ENCODE assay signal across 8 mouse cellular contexts in genomic region chr3:90293352-90294063, GRCm38 (mm10). TPM values are rescaled to one million over a fixed set of nuclear protein-coding genes. Genes with fewer than 3 reads are reported as not detected.
DNase-seq lines count a peak whose midpoint lies in the region; ATAC-seq lines count a peak whose summit lies in the region.

No protein-coding gene starts in this region.

- H3K27ac ChIP-seq in embryonic facial prominence, embryonic 15.5 days (replicated peaks), result peak overlapping the region; percentile 96
- peak overlapping the region; percentile 95 to 96 for H3K27ac ChIP-seq in heart, embryonic 14.5 days (replicated peaks in 1 of 2; ENCODE audit: control insufficient read depth in 1 of 2, insufficient read depth in 1 of 2, low read depth in 2 of 2, low read length in 2 of 2)
- H3K27ac ChIP-seq in lung, embryonic 15.5 days, result peak overlapping the region; percentile 98

- no peaks in the 10 kb centered on the region for H3K27me3 ChIP-seq in embryonic facial prominence, embryonic 15.5 days
- H3K27me3 ChIP-seq in heart, embryonic 14.5 days (ENCODE audit: control insufficient read depth, insufficient read depth, low read length), result no peaks in the 10 kb centered on the region
- H3K27me3 ChIP-seq in lung, embryonic 15.5 days, result no peaks in the 10 kb centered on the region

- no peaks in the 10 kb centered on the region for H3K9me3 ChIP-seq in embryonic facial prominence, embryonic 15.5 days (replicated peaks)
- no peaks in the 10 kb centered on the region for H3K9me3 ChIP-seq in heart, embryonic 14.5 days (ENCODE audit: control insufficient read depth, low read length)
- no peaks in the 10 kb centered on the region for H3K9me3 ChIP-seq in lung, embryonic 15.5 days

- H3K4me3 ChIP-seq in embryonic facial prominence, embryonic 15.5 days (replicated peaks), result peak overlapping the region; percentile 76
- peak overlapping the region; percentile 75 to 99 for H3K4me3 ChIP-seq in heart, embryonic 14.5 days (ENCODE audit: control insufficient read depth in 1 of 2, insufficient read depth in 1 of 2, low read depth in 1 of 2, low read length in 2 of 2)
- H3K4me3 ChIP-seq in lung, embryonic 15.5 days, result peak overlapping the region; percentile 94

- peak overlapping the region; percentile 71 for H3K9ac ChIP-seq in embryonic facial prominence, embryonic 15.5 days
- H3K9ac ChIP-seq in heart, embryonic 14.5 days (ENCODE audit: low read length), result peak overlapping the region; percentile 89
- H3K9ac ChIP-seq in lung, embryonic 15.5 days, result peak overlapping the region; percentile 83

- peak overlapping the region; percentile 76 for H3K4me2 ChIP-seq in embryonic facial prominence, embryonic 15.5 days (replicated peaks)
- peak overlapping the region; percentile 94 for H3K4me2 ChIP-seq in heart, embryonic 14.5 days (ENCODE audit: low read length)
- peak overlapping the region; percentile 80 for H3K4me2 ChIP-seq in lung, embryonic 15.5 days

- no peaks in the 10 kb centered on the region for H3K36me3 ChIP-seq in embryonic facial prominence, embryonic 15.5 days
- H3K36me3 ChIP-seq in heart, embryonic 14.5 days (ENCODE audit: control insufficient read depth, insufficient read depth, low read length), result peaks cover 3% of the 10 kb centered on the region; the same call in 1 of the 2 replicates
- H3K36me3 ChIP-seq in lung, embryonic 15.5 days, result no peaks in the 10 kb centered on the region

- peak; percentile 79 for DNase-seq in ES-CJ7 (ENCODE audit: low read depth, low spot score)
- DNase-seq in adrenal gland, postnatal 4 days (ENCODE audit: low spot score in 2 of 2), result peak; percentile 37 to 53
- peak; percentile 85 to 91 for DNase-seq in kidney, postnatal 4 days
- DNase-seq in retina, postnatal 1 day, result peak; percentile 84

- 0% methylated on average over 24 of the region's 68 CpGs for WGBS in embryonic facial prominence, embryonic 15.5 days
- under 1% methylated on average over 18 of the region's 68 CpGs for WGBS in heart, embryonic 14.5 days
- under 1% methylated on average over 25 of the region's 68 CpGs for WGBS in lung, embryonic 15.5 days

- peaks cover 14% of the 10 kb centered on the region for H3K4me1 ChIP-seq in embryonic facial prominence, embryonic 15.5 days
- peaks cover 0 to 17% of the 10 kb centered on the region in 2 experiments; a peak in 2 of 4 replicates for H3K4me1 ChIP-seq in heart, embryonic 14.5 days (ENCODE audit: control insufficient read depth in 2 of 2, insufficient read depth in 2 of 2, low read length in 2 of 2)
- H3K4me1 ChIP-seq in lung, embryonic 15.5 days, result peaks cover 27% of the 10 kb centered on the region

- peak; percentile 22; the same call in 1 of the 2 replicates for ATAC-seq in embryonic facial prominence, embryonic 15.5 days (ENCODE audit: insufficient number of reproducible peaks, low FRiP score, low TSS enrichment, low read depth)
- peak; percentile 31 for ATAC-seq in heart, embryonic 14.5 days (ENCODE audit: insufficient number of reproducible peaks, insufficient read depth, low FRiP score, low read depth)
- peak; percentile 3; the same call in 1 of the 2 replicates for ATAC-seq in lung, embryonic 15.5 days (ENCODE audit: borderline replicate concordance, extremely low read depth, low FRiP score, low TSS enrichment)
- ATAC-seq in inflammation-experienced regulatory T-cells, adult 6 months, result no peak

RNA-seq across cellular contexts. Expression of gene Gatad2b, which starts 0.5 kb away (rescaled TPM):
- 100 to 1,000 TPM in 1 of 2 experiments, 10 to 100 TPM in 1; 90.7 to 105 TPM for total RNA-seq in adrenal gland, postnatal 4 days (2021)
- 15.2 and 16.8 TPM in 2 replicates for polyA plus RNA-seq in embryonic facial prominence, embryonic 15.5 days (2015; fragmentation: Nextera tagmentation; extraction: Ambion mirVana)
- polyA plus RNA-seq in heart, embryonic 14.5 days (2014; fragmentation: Nextera tagmentation; extraction: Ambion mirVana), result 8.2 and 9.4 TPM in 2 replicates
- polyA plus RNA-seq in lung, embryonic 15.5 days (2015; fragmentation: Nextera tagmentation; extraction: Ambion mirVana), result 10.6 and 11.7 TPM in 2 replicates
- polyA plus RNA-seq in inflammation-experienced regulatory T-cells, adult 6 months (2017; shearing (Covaris generic)), result 10 to 100 TPM; 14.9 to 34.0 (median 28.3) TPM

RNA-seq across cellular contexts. Expression of gene Dennd4b, which starts 28.5 kb away (rescaled TPM):
- total RNA-seq in adrenal gland, postnatal 4 days (2021), result 10 to 100 TPM; 15.5 to 17.4 TPM
- 4.0 and 4.5 TPM in 2 replicates for polyA plus RNA-seq in embryonic facial prominence, embryonic 15.5 days (2015; fragmentation: Nextera tagmentation; extraction: Ambion mirVana)
- polyA plus RNA-seq in heart, embryonic 14.5 days (2014; fragmentation: Nextera tagmentation; extraction: Ambion mirVana), result 5.4 and 5.6 TPM in 2 replicates
- polyA plus RNA-seq in lung, embryonic 15.5 days (2015; fragmentation: Nextera tagmentation; extraction: Ambion mirVana), result 3.4 and 4.8 TPM in 2 replicates
- polyA plus RNA-seq in inflammation-experienced regulatory T-cells, adult 6 months (2017; shearing (Covaris generic)), result 10 to 100 TPM; 19.6 to 25.8 (median 24.2) TPM

RNA-seq across cellular contexts. Expression of gene Crtc2, which starts 39.5 kb away (rescaled TPM):
- total RNA-seq in adrenal gland, postnatal 4 days (2021), result 10 to 100 TPM; 57.6 to 57.9 TPM
- polyA plus RNA-seq in embryonic facial prominence, embryonic 15.5 days (2015; fragmentation: Nextera tagmentation; extraction: Ambion mirVana), result 24.7 and 27.8 TPM in 2 replicates
- polyA plus RNA-seq in heart, embryonic 14.5 days (2014; fragmentation: Nextera tagmentation; extraction: Ambion mirVana), result 7.5 and 8.7 TPM in 2 replicates
- 19.9 and 21.1 TPM in 2 replicates for polyA plus RNA-seq in lung, embryonic 15.5 days (2015; fragmentation: Nextera tagmentation; extraction: Ambion mirVana)
- polyA plus RNA-seq in inflammation-experienced regulatory T-cells, adult 6 months (2017; shearing (Covaris generic)), result 10 to 100 TPM; 35.6 to 48.0 (median 37.0) TPM

RNA-seq across cellular contexts. Expression of gene Slc39a1, which starts 45.5 kb away (rescaled TPM):
- 100 to 1,000 TPM; 136 TPM for total RNA-seq in adrenal gland, postnatal 4 days (2021)
- 107 and 115 TPM in 2 replicates for polyA plus RNA-seq in embryonic facial prominence, embryonic 15.5 days (2015; fragmentation: Nextera tagmentation; extraction: Ambion mirVana)
- polyA plus RNA-seq in heart, embryonic 14.5 days (2014; fragmentation: Nextera tagmentation; extraction: Ambion mirVana), result 86.6 and 88.2 TPM in 2 replicates
- polyA plus RNA-seq in lung, embryonic 15.5 days (2015; fragmentation: Nextera tagmentation; extraction: Ambion mirVana), result 94.7 and 102 TPM in 2 replicates
- 10 to 100 TPM; 35.0 to 72.7 (median 59.5) TPM for polyA plus RNA-seq in inflammation-experienced regulatory T-cells, adult 6 months (2017; shearing (Covaris generic))

RNA-seq across cellular contexts. Expression of gene Creb3l4, which starts 50.2 kb away (rescaled TPM):
- total RNA-seq in adrenal gland, postnatal 4 days (2021), result under 1 TPM; 0.87 to 0.98 TPM
- polyA plus RNA-seq in embryonic facial prominence, embryonic 15.5 days (2015; fragmentation: Nextera tagmentation; extraction: Ambion mirVana), result 6.1 and 7.3 TPM in 2 replicates
- polyA plus RNA-seq in heart, embryonic 14.5 days (2014; fragmentation: Nextera tagmentation; extraction: Ambion mirVana), result 1.9 and 3.5 TPM in 2 replicates
- 6.0 and 6.3 TPM in 2 replicates for polyA plus RNA-seq in lung, embryonic 15.5 days (2015; fragmentation: Nextera tagmentation; extraction: Ambion mirVana)
- polyA plus RNA-seq in inflammation-experienced regulatory T-cells, adult 6 months (2017; shearing (Covaris generic)), result not detected
